In the genomic region with DNA sequence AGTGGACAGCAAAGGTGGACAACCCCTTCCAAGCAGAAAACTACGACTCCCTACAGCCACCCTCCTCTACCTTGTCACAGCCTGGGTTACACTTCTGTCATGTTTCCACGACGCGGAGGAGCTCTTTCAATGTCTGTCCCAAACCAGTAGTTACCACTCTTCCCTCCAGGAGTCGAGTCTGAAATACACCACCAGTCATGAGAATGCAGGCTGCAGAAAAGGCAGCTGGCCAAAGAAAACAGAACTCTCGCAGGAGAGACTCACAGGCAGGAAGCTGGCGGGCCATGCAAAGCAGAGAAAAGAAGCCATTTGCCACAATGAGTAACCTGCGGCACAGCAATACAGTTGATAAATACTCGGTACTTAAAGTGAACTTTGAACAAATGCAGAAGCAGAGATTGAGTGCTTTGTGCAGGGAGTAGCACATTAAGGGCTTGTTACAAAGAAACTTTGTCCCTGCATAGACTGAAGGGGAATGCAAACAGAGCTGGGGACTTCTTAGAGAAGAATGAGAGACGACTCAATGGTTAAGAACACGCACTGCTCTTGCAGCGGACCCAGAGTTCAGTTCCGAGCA, we compare ENCODE assay signal across 11 mouse cellular contexts. TPM values are rescaled to one million over a fixed set of nuclear protein-coding genes. Genes with fewer than 3 reads are reported as not detected.
DNase-seq lines count a peak whose midpoint lies in the region; ATAC-seq lines count a peak whose summit lies in the region.
"Had no signal": no experiment of that assay in that cellular context is flagged by ENCODE, and none has a peak within 500 bp of the region (broad histone marks: within the 10 kb centered on the region; RNA-seq: fewer than 3 reads in every experiment).

No protein-coding gene starts in this region.

- 70% methylated on average over 13 of the region's 13 CpGs for WGBS in embryonic facial prominence, embryonic 12.5 days
- 78% methylated on average over 13 of the region's 13 CpGs for WGBS in embryonic facial prominence, embryonic 10.5 days

- H3K9me3 ChIP-seq in embryonic facial prominence, embryonic 12.5 days: no peaks in the 10 kb centered on the region
- no peaks in the 10 kb centered on the region for H3K9me3 ChIP-seq in embryonic facial prominence, embryonic 10.5 days
- H3K9me3 ChIP-seq: forebrain, embryonic 12.5 days; midbrain, embryonic 12.5 days had no signal

- H3K27ac ChIP-seq in embryonic facial prominence, embryonic 12.5 days: peak overlapping the region; percentile 25
- no peak overlapping the region for H3K27ac ChIP-seq in embryonic facial prominence, embryonic 10.5 days (replicated peaks)
- H3K27ac ChIP-seq: forebrain, embryonic 12.5 days; midbrain, embryonic 12.5 days had no signal

- no peak for DNase-seq in embryonic facial prominence, embryonic 10.5 days (ENCODE audit: low spot score)
- DNase-seq in adrenal gland, postnatal 14 days: peak; percentile 63
- DNase-seq in heart, postnatal 14 days: peak; percentile 19 to 31
- DNase-seq in kidney, postnatal 36 days: peak; percentile 61 to 70
- DNase-seq in frontal cortex, postnatal 10 days (ENCODE audit: low spot score in 2 of 2): no peak
- no peak for DNase-seq in spleen, postnatal 4 days (ENCODE audit: low spot score in 2 of 2)
- DNase-seq: right cerebral cortex, postnatal 4 days had no signal

- no peak overlapping the region for H3K9ac ChIP-seq in embryonic facial prominence, embryonic 12.5 days
- H3K9ac ChIP-seq: forebrain, embryonic 12.5 days; midbrain, embryonic 12.5 days had no signal

- H3K4me2 ChIP-seq in embryonic facial prominence, embryonic 12.5 days (replicated peaks): no peak overlapping the region
- H3K4me2 ChIP-seq: forebrain, embryonic 12.5 days; midbrain, embryonic 12.5 days had no signal

- H3K4me3 ChIP-seq in embryonic facial prominence, embryonic 12.5 days: no peak overlapping the region
- no peak overlapping the region for H3K4me3 ChIP-seq in embryonic facial prominence, embryonic 10.5 days
- H3K4me3 ChIP-seq: forebrain, embryonic 12.5 days; midbrain, embryonic 12.5 days had no signal

- ATAC-seq in embryonic facial prominence, embryonic 12.5 days (ENCODE audit: insufficient number of reproducible peaks, insufficient read depth, low FRiP score, low TSS enrichment): no peak
- ATAC-seq in erythroblast, adult 5-6 weeks (replicated peaks; ENCODE audit: low FRiP score, poor library complexity, severe bottlenecking): no peak

- H3K27me3 ChIP-seq in embryonic facial prominence, embryonic 12.5 days: no peaks in the 10 kb centered on the region
- no peaks in the 10 kb centered on the region for H3K27me3 ChIP-seq in embryonic facial prominence, embryonic 10.5 days (replicated peaks; ENCODE audit: low read depth, poor library complexity, severe bottlenecking)
- H3K27me3 ChIP-seq: forebrain, embryonic 12.5 days had no signal

- intact Hi-C loops in heart, postnatal 14 days (cut with DNase I): no loop called here

- H3K4me1 ChIP-seq in embryonic facial prominence, embryonic 12.5 days: 0 out of 2 replicates have a peak, but pooled peaks cover 4% of the 10 kb centered on the region
- H3K4me1 ChIP-seq in embryonic facial prominence, embryonic 10.5 days: no peaks in the 10 kb centered on the region

- H3K36me3 ChIP-seq in embryonic facial prominence, embryonic 12.5 days: no peaks in the 10 kb centered on the region
- H3K36me3 ChIP-seq in embryonic facial prominence, embryonic 10.5 days (replicated peaks): no peaks in the 10 kb centered on the region
- H3K36me3 ChIP-seq: forebrain, embryonic 12.5 days; midbrain, embryonic 12.5 days had no signal

RNA-seq across cellular contexts. Expression of gene St8sia2, which starts 30.2 kb away (rescaled TPM):
- polyA plus RNA-seq in embryonic facial prominence, embryonic 12.5 days (2016; fragmentation: Nextera tagmentation; extraction: Ambion mirVana): 15.6 and 18.5 TPM in 2 replicates
- polyA plus RNA-seq in embryonic facial prominence, embryonic 10.5 days (2016; fragmentation: Nextera tagmentation; extraction: Ambion mirVana): 13.5 and 14.7 TPM in 2 replicates
- total RNA-seq in adrenal gland, postnatal 14 days (2021): 1.0 and 2.4 TPM in 2 replicates
- 1 to 10 TPM in 1 of 2 experiments, under 1 TPM in 1; 0.68 to 1.0 TPM for total RNA-seq in heart, postnatal 14 days (2021)
- not detected in 2 replicates for total RNA-seq in erythroblast, adult 5-6 weeks (2015; ENCODE audit: low replicate concordance)
- not detected in 2 replicates for total RNA-seq in erythroblast, adult 5-6 weeks (2017; ENCODE audit: low replicate concordance)

Comparison
In these comparisons a context has a peak if more than half of its experiments do, and no peak if none do; other contexts are left out.
1. DNase-seq: peak in adrenal gland, postnatal 14 days (single experiment), heart, postnatal 14 days (2 of 2) and kidney, postnatal 36 days (2 of 2); none in embryonic facial prominence, embryonic 10.5 days (single experiment), frontal cortex, postnatal 10 days (0 of 2) and spleen, postnatal 4 days (0 of 2).